Mouse (Mus musculus) kidney, embryonic 14.5 days (tissue): ENCODE results near the gene Mapkapk5. TPM values are rescaled to one million over a fixed set of nuclear protein-coding genes. Genes with fewer than 3 reads are reported as not detected.

Source experiments
- ATAC-seq: fragments of 200-750 bp; cut with Nextera tagmentation; 2 replicates; pipeline ENCODE4 v1.8.0; 2017; ENCODE audit warnings: moderate number of reproducible peaks, mild to moderate bottlenecking, moderate TSS enrichment, moderate library complexity; ENCODE audit not compliant: low FRiP score, low TSS enrichment
- H3K27ac ChIP-seq: fragments of 300-500 bp; sonication (generic); 2 replicates; pipeline ENCODE4 v1.5.1; 2014; ENCODE audit warnings: low read depth, mild to moderate bottlenecking, low read length, moderate library complexity, mixed read lengths
- H3K27me3 ChIP-seq: fragments of 300-500 bp; sonication (generic); 2 replicates; pipeline ENCODE4 v1.6.1; 2014; ENCODE audit warnings: mild to moderate bottlenecking, low read length; ENCODE audit not compliant: control insufficient read depth, insufficient read depth
- H3K36me3 ChIP-seq: fragments of 300-500 bp; sonication (generic); 2 replicates; pipeline ENCODE4 v1.6.1; 2014; ENCODE audit warnings: low read length, mixed read lengths; ENCODE audit not compliant: control insufficient read depth, insufficient read depth
- H3K4me1 ChIP-seq: fragments of 300-500 bp; sonication (generic); 2 replicates; pipeline ENCODE4 v1.6.1; 2014; ENCODE audit warnings: low read length, mixed read lengths; ENCODE audit not compliant: control insufficient read depth, insufficient read depth
- H3K4me2 ChIP-seq: fragments of 300-500 bp; sonication (generic); replicated peaks from 2 replicates; pipeline ENCODE4 v1.6.1; 2014; ENCODE audit warnings: low read depth, mild to moderate bottlenecking, low read length
- H3K4me3 ChIP-seq: fragments of 300-500 bp; sonication (generic); 2 replicates; pipeline ENCODE4 v1.5.1; 2014; ENCODE audit warnings: mild to moderate bottlenecking, low read length
- H3K9ac ChIP-seq: fragments of 300-500 bp; sonication (generic); 2 replicates; pipeline ENCODE4 v1.6.1; 2014; ENCODE audit warnings: low read depth, mild to moderate bottlenecking, low read length, moderate library complexity
- H3K9me3 ChIP-seq: fragments of 300-500 bp; sonication (generic); 2 replicates; pipeline ENCODE4 v1.6.1; 2016; ENCODE audit warnings: low read length; ENCODE audit not compliant: control insufficient read depth
- WGBS: fragments of 180-500 bp; shearing (Covaris S2); extraction: QIAGEN DNeasy Blood & Tissue Kit; methylation state at CpG from one replicate; pipeline ENCODE4 v1.1.7; 2014; 5-methylcytosine and 5-hydroxymethylcytosine counted together
- polyA plus RNA-seq: library from polyadenylated mRNA; unstranded; fragments of >200 nt; fragmentation: Nextera tagmentation; extraction: Ambion mirVana; gene quantifications from 2 replicates; pipeline ENCODE4 v1.2.1, GENCODE M21; 2014

Gene Mapkapk5
- polyA plus RNA-seq, 1 experiment from 2014 or later: 59.7 TPM

DNA sequence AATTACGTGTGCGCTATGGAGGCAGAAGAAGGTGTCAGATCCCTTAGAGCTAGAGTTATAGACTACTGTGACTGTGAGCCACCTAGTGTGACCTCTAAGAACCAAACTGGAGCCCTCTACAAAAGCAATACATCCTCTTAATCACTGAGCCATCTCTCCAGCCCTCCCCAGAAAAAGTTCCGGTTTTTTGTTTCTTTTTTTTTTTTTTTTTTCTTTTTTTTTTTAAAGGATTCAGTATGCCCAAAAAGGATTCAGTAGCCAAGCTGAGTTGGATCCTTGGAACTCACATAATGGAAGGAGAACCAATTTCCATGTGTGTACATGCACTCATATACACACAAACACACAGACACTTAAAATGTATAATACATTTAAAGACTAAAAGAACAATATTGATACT, 2.3 kb downstream of the Mapkapk5 start:
- no peak overlapping the region for H3K4me3 ChIP-seq
- H3K9ac ChIP-seq: no peak overlapping the region
- no peak for ATAC-seq
- peaks cover 16% of the 10 kb centered on the region for H3K4me1 ChIP-seq
- no peak overlapping the region for H3K27ac ChIP-seq
- no peaks in the 10 kb centered on the region for H3K27me3 ChIP-seq
- WGBS: 55% methylated on average over 3 of the region's 3 CpGs
- H3K4me2 ChIP-seq: no peak overlapping the region
- peaks cover 3% of the 10 kb centered on the region; the same call in 1 of the 2 replicates for H3K36me3 ChIP-seq
- H3K9me3 ChIP-seq: no peaks in the 10 kb centered on the region

DNA sequence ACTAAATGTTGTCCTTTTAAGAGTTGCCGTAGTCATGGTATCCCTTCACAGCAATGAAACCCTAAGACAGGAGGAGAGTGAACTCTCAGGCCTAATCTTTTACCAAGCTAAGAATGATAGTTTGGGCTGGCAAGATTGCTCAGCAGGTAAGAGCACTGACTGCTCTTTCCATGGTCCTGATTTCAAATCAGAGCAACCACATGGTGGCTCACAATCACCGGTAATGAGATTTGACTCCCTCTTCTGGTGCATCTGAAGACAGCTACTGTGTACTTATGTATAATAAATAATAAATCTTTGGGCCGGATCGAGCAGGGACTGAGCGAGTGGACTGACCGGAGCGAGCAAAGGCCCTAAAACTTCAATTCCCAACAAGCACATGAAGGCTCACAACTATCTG, 4.5 kb downstream of the Mapkapk5 start:
- Histone ChIP-seq H3K36me3 (peaks cover 17% of the 10 kb centered on the region; the same call in 1 of the 2 replicates), H3K27me3 (no peaks in the 10 kb centered on the region), H3K9me3 (no peaks in the 10 kb centered on the region), H3K4me1 (peaks cover 11% of the 10 kb centered on the region), H3K9ac (no peak overlapping the region), H3K4me3 (no peak overlapping the region), H3K27ac (no peak overlapping the region), H3K4me2 (no peak overlapping the region)
- WGBS: 85% methylated on average over 7 of the region's 7 CpGs
- no peak for ATAC-seq

DNA sequence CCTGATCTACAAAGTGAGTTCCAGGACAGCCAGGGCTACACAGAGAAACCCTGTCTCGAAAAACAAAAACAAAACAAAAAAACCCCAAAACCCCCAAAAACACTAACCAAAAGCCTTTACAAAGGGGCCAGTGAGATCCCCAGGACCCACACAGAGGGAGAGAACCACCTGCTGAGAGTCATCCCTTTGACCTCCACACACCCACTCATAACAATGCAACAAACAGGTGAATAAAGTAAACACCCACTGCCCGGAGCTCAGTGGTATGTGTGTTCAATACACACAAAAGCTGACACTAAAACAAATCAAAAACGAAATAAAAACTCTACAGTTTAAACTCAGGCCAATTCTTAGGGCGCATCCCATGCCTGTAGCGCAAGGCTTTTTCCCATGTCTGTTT, 5.6 kb downstream of the Mapkapk5 start:
- Histone ChIP-seq H3K9me3 (no peaks in the 10 kb centered on the region), H3K9ac (no peak overlapping the region), H3K4me1 (peaks cover 11% of the 10 kb centered on the region), H3K27ac (no peak overlapping the region), H3K36me3 (peaks cover 28% of the 10 kb centered on the region), H3K4me3 (no peak overlapping the region), H3K27me3 (no peaks in the 10 kb centered on the region), H3K4me2 (no peak overlapping the region)
- WGBS: 90% methylated on average over 5 of the region's 5 CpGs
- ATAC-seq: no peak

DNA sequence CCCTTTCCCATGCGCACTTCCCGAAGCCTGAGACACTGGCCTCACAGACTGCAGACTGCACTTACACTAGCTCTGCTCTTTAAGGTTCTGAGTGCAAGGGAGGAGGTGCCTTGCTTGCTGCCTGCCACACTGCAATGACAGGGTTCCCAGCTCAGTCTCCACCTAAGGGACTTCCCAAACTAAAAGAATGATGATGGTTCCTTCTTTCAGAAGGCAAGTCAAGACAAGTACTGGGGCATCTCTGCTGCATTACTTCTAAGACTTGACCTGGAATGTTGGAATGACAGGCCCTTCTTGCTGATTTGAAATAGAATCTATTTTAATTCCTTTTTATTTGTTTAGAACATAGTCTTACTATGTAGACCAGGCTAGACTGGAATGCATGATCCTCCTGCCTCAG, 8.1 kb downstream of the Mapkapk5 start:
- Histone ChIP-seq H3K36me3 (peaks cover 50% of the 10 kb centered on the region), H3K27ac (no peak overlapping the region), H3K4me2 (no peak overlapping the region), H3K4me3 (no peak overlapping the region), H3K9ac (no peak overlapping the region), H3K9me3 (no peaks in the 10 kb centered on the region), H3K4me1 (no peaks in the 10 kb centered on the region), H3K27me3 (no peaks in the 10 kb centered on the region)
- 85% methylated on average over 2 of the region's 2 CpGs for WGBS
- no peak for ATAC-seq

DNA sequence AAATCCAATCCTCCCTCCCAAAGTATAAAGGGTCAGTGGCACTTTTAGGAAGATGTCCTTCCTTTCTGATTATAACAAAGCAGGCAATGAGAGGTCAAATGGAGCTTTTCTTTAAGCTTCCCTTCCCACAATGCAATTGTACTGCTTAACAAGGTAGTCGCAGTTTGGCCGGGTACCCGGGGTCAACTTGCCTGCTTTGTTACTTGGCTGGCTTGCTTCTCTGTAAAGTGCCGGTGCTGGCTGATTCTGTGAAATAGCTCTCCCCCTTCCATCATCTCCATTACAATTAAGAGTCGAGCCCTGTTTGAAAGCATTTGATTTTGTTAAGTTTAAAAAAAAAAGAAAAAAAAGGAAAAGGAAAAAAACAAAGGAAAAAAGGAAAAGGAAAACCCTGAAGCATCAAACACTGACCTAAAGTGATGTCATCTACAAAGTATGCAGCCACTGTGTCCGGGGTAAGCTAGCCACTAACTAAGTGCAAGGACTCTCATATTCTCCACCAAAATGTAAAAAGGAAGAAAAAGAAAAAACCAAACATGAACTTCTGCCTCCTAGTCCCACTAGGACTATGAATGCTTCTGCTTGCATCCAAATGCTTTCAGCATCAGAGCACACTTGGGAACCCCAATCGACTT, 8.7 kb downstream of the Mapkapk5 start:
- no peaks in the 10 kb centered on the region for H3K27me3 ChIP-seq

DNA sequence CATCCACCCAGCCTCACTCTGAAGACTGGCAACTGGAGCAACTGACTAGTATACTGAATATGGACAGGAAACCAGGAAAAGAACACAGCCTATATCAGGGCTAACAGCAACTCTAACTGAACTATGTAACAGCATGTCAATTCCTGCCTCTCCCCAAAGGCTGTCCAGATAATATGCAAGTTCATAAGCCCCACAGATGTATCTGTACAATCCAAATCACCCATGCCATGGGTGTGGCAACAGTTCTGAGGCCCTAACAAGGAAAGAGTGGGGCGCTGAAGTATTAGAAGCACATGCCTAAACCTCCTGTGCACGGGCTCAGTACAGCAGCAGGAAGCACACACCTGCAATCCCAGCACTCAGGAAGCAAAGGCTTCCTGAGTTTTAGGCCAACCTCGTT, 10.6 kb downstream of the Mapkapk5 start:
- no peaks in the 10 kb centered on the region for H3K9me3 ChIP-seq
- ATAC-seq: no peak
- no peaks in the 10 kb centered on the region for H3K4me1 ChIP-seq
- no peak overlapping the region for H3K4me3 ChIP-seq
- no peaks in the 10 kb centered on the region for H3K27me3 ChIP-seq
- no peak overlapping the region for H3K4me2 ChIP-seq
- no peak overlapping the region for H3K27ac ChIP-seq
- 92% methylated on average over 3 of the region's 3 CpGs for WGBS
- H3K36me3 ChIP-seq: peaks cover 70% of the 10 kb centered on the region
- H3K9ac ChIP-seq: no peak overlapping the region

More for the DNA sequence above, 8.7 kb downstream of the Mapkapk5 start:
- 75% methylated on average over 7 of the region's 7 CpGs for WGBS
- H3K4me2 ChIP-seq: no peak overlapping the region
- H3K9ac ChIP-seq: no peak overlapping the region
- no peaks in the 10 kb centered on the region for H3K4me1 ChIP-seq
- no peak for ATAC-seq
- H3K27ac ChIP-seq: no peak overlapping the region
- no peaks in the 10 kb centered on the region for H3K9me3 ChIP-seq
- peaks cover 55% of the 10 kb centered on the region for H3K36me3 ChIP-seq
- no peak overlapping the region for H3K4me3 ChIP-seq

DNA sequence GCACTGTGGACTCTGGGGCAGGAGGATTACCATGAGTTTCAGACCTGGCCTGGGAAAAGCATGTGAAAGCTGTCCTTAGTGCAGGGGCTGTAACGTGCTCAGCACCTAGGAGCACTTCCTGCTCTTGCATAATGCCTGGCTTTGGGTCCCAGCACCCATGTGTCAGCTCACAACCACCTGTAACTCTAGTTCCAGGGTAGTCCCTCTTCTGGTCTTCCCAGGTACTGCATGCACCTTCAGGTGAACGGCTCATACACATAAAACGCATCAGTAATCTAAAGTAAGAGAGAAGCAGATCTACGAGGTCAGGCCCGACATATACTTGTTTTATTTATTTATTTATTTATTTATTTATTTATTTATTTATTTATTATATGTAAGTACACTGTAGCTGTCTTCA, 11.2 kb downstream of the Mapkapk5 start:
- Histone ChIP-seq H3K9ac (no peak overlapping the region), H3K4me3 (no peak overlapping the region), H3K36me3 (peaks cover 76% of the 10 kb centered on the region), H3K4me1 (no peaks in the 10 kb centered on the region), H3K9me3 (no peaks in the 10 kb centered on the region), H3K27ac (no peak overlapping the region), H3K27me3 (no peaks in the 10 kb centered on the region), H3K4me2 (no peak overlapping the region)
- ATAC-seq: no peak
- WGBS: 94% methylated on average over 5 of the region's 5 CpGs

DNA sequence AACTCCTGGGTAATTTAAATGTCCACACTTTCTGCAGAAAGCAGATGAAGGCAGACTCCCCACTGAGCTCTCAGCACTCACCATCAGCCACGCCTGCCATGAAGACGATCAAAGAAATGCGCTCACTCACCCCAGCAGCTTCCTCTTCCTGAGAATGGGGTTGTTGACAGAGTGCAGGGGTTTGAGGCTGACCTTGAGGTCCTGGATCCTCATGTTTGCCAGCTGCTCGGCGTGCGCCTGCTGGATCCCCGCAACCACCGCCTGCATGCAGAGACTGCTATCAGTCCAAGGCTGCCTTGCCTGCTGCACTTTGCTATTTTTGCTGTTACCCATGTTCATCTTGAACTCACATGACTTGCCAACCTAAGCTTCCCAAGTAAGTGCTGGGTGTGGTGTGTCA, 18.7 kb downstream of the Mapkapk5 start:
- H3K9ac ChIP-seq: no peak overlapping the region
- no peak for ATAC-seq
- H3K4me3 ChIP-seq: no peak overlapping the region

DNA sequence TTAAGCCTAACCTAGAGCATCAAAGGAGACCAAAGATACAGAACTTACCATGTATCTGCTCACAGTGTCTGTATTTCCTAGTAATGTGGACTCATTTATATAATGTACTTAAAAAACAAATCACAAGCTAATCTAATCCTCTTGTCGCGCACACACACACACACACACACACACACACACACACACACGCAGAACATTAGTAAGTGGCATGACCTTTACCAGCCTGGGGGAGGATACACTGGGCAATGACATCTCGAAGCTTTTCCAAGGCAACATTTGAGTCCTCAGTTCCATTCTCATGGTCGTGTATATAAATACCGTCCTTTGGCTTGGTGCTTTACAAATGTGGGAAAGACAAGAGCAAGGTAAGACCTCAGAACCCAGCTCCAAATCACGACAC, 19.2 kb downstream of the Mapkapk5 start:
- Histone ChIP-seq H3K4me1 (no peaks in the 10 kb centered on the region), H3K4me2 (no peak overlapping the region), H3K9ac (no peak overlapping the region), H3K4me3 (no peak overlapping the region), H3K27ac (no peak overlapping the region), H3K36me3 (peaks cover 79% of the 10 kb centered on the region), H3K9me3 (no peaks in the 10 kb centered on the region), H3K27me3 (no peaks in the 10 kb centered on the region)
- 92% methylated on average over 7 of the region's 7 CpGs for WGBS
- no peak for ATAC-seq

More for the DNA sequence above, 18.7 kb downstream of the Mapkapk5 start:
- Histone ChIP-seq H3K36me3 (peaks cover 79% of the 10 kb centered on the region), H3K27me3 (no peaks in the 10 kb centered on the region), H3K4me2 (no peak overlapping the region), H3K27ac (no peak overlapping the region), H3K9me3 (no peaks in the 10 kb centered on the region), H3K4me1 (no peaks in the 10 kb centered on the region)
- WGBS: 88% methylated on average over 8 of the region's 8 CpGs
